Mouse (Mus musculus) limb, embryonic 10.5 days (tissue): ENCODE results near the gene Myh14. TPM values are rescaled to one million over a fixed set of nuclear protein-coding genes. Genes with fewer than 3 reads are reported as not detected.

Experiments used
- DNase-seq: peaks from one replicate; pipeline ENCODE4 v3.0.0-alpha.2; 2017; ENCODE audit warnings: low spot score
- H3K27ac ChIP-seq: fragments of 300-500 bp; sonication (generic); 2 replicates; pipeline ENCODE4 v1.5.1; 2016; ENCODE audit warnings: mild to moderate bottlenecking
- H3K27me3 ChIP-seq: fragments of 300-500 bp; sonication (generic); 2 replicates; pipeline ENCODE4 v1.6.1; 2016; ENCODE audit warnings: low read depth, mild to moderate bottlenecking; ENCODE audit not compliant: poor library complexity, severe bottlenecking
- H3K36me3 ChIP-seq: fragments of 300-500 bp; sonication (generic); 2 replicates; pipeline ENCODE4 v1.6.1; 2016; ENCODE audit warnings: mild to moderate bottlenecking, moderate library complexity
- H3K4me1 ChIP-seq: fragments of 300-500 bp; sonication (generic); 2 replicates; pipeline ENCODE4 v1.6.1; 2016
- H3K4me3 ChIP-seq: fragments of 300-500 bp; sonication (generic); 2 replicates; pipeline ENCODE4 v1.5.1; 2016; ENCODE audit warnings: mild to moderate bottlenecking, moderate library complexity
- H3K9me3 ChIP-seq: fragments of 300-500 bp; sonication (generic); replicated peaks from 2 replicates; pipeline ENCODE4 v1.6.1; 2016; ENCODE audit warnings: mild to moderate bottlenecking
- WGBS: fragments of 180-500 bp; shearing (Covaris S2); methylation state at CpG from one replicate; pipeline ENCODE4 v1.1.7; 2016; 5-methylcytosine and 5-hydroxymethylcytosine counted together
- polyA plus RNA-seq: library from polyadenylated mRNA; unstranded; fragments of >200 nt; fragmentation: Nextera tagmentation; extraction: Ambion mirVana; gene quantifications from 2 replicates; pipeline ENCODE4 v1.2.1, GENCODE M21; 2016

The Myh14 gene
- polyA plus RNA-seq, 1 experiment from 2014 or later = 1.8 TPM

- Histone ChIP-seq H3K4me1 (peaks cover 15% of the 10 kb centered on the region), H3K4me3 (no peak overlapping the region), H3K9me3 (no peaks in the 10 kb centered on the region), H3K27ac (no peak overlapping the region), H3K36me3 (no peaks in the 10 kb centered on the region), H3K27me3 (peaks cover 18% of the 10 kb centered on the region)
- DNase-seq = no peak
- WGBS = 77% methylated on average over 10 of the region's 10 CpGs
These were observed 23.0 kb upstream of the Myh14 start for GRCm38 (mm10) chr7:44693427-44694175.

GRCm38 (mm10) chr7:44689331-44689730 lies 18.7 kb upstream of the Myh14 start:
- 90% methylated on average over 7 of the region's 7 CpGs for WGBS

GRCm38 (mm10) chr7:44688890-44689289 lies 18.2 kb upstream of the Myh14 start:
- Histone ChIP-seq H3K27ac (no peak overlapping the region), H3K4me1 (no peaks in the 10 kb centered on the region), H3K4me3 (no peak overlapping the region), H3K9me3 (no peaks in the 10 kb centered on the region), H3K27me3 (no peaks in the 10 kb centered on the region), H3K36me3 (no peaks in the 10 kb centered on the region)
- 76% methylated on average over 3 of the region's 3 CpGs for WGBS
- no peak for DNase-seq

More at GRCm38 (mm10) chr7:44689331-44689730, 18.7 kb upstream of the Myh14 start:
- H3K9me3 ChIP-seq = no peaks in the 10 kb centered on the region
- H3K4me1 ChIP-seq = no peaks in the 10 kb centered on the region
- H3K27ac ChIP-seq = no peak overlapping the region
- H3K4me3 ChIP-seq = no peak overlapping the region
- H3K36me3 ChIP-seq = no peaks in the 10 kb centered on the region
- H3K27me3 ChIP-seq = no peaks in the 10 kb centered on the region
- DNase-seq = no peak

- Histone ChIP-seq H3K9me3 (no peaks in the 10 kb centered on the region; the same call in 1 of the 2 replicates), H3K36me3 (no peaks in the 10 kb centered on the region), H3K27me3 (no peaks in the 10 kb centered on the region), H3K4me3 (no peak overlapping the region), H3K27ac (no peak overlapping the region), H3K4me1 (no peaks in the 10 kb centered on the region)
- WGBS = 72% methylated on average over 16 of the region's 17 CpGs
- DNase-seq = no peak
These were observed 15.1 kb upstream of the Myh14 start for GRCm38 (mm10) chr7:44685531-44686402.

GRCm38 (mm10) chr7:44683656-44684055 lies 13.0 kb upstream of the Myh14 start:
- Histone ChIP-seq H3K27ac (no peak overlapping the region), H3K4me1 (no peaks in the 10 kb centered on the region), H3K9me3 (no peaks in the 10 kb centered on the region; the same call in 1 of the 2 replicates), H3K27me3 (no peaks in the 10 kb centered on the region), H3K4me3 (no peak overlapping the region), H3K36me3 (no peaks in the 10 kb centered on the region)
- no peak for DNase-seq
- WGBS = 85% methylated on average over 8 of the region's 8 CpGs

- Histone ChIP-seq H3K27ac (no peak overlapping the region), H3K4me1 (no peaks in the 10 kb centered on the region), H3K27me3 (peaks cover 8% of the 10 kb centered on the region; the same call in 1 of the 2 replicates), H3K4me3 (no peak overlapping the region), H3K36me3 (no peaks in the 10 kb centered on the region), H3K9me3 (no peaks in the 10 kb centered on the region; the same call in 1 of the 2 replicates)
- 73% methylated on average over 2 of the region's 2 CpGs for WGBS
- no peak for DNase-seq
These were observed 6.0 kb upstream of the Myh14 start for GRCm38 (mm10) chr7:44676611-44677010.

- Histone ChIP-seq H3K4me1 (peaks cover 3% of the 10 kb centered on the region; the same call in 1 of the 2 replicates), H3K27me3 (peaks cover 12% of the 10 kb centered on the region; the same call in 1 of the 2 replicates), H3K9me3 (no peaks in the 10 kb centered on the region; the same call in 1 of the 2 replicates), H3K27ac (no peak overlapping the region), H3K4me3 (no peak overlapping the region), H3K36me3 (no peaks in the 10 kb centered on the region)
- DNase-seq = no peak
- WGBS = 70% methylated on average over 4 of the region's 4 CpGs
These were observed 5.5 kb upstream of the Myh14 start for GRCm38 (mm10) chr7:44676126-44676525.

- no peak overlapping the region for H3K4me3 ChIP-seq
- H3K36me3 ChIP-seq = no peaks in the 10 kb centered on the region
- no peak overlapping the region for H3K27ac ChIP-seq
- DNase-seq = no peak
- H3K4me1 ChIP-seq = peaks cover 12% of the 10 kb centered on the region
- 90% methylated on average over 6 of the region's 6 CpGs for WGBS
- H3K27me3 ChIP-seq = peaks cover 21% of the 10 kb centered on the region
- no peaks in the 10 kb centered on the region for H3K9me3 ChIP-seq
These were observed 4.5 kb upstream of the Myh14 start for GRCm38 (mm10) chr7:44675171-44675570.

- Histone ChIP-seq H3K27ac (no peak overlapping the region), H3K36me3 (no peaks in the 10 kb centered on the region), H3K4me3 (no peak overlapping the region), H3K4me1 (peaks cover 12% of the 10 kb centered on the region), H3K27me3 (peaks cover 27% of the 10 kb centered on the region), H3K9me3 (no peaks in the 10 kb centered on the region)
- no peak for DNase-seq
- WGBS = 70% methylated on average over 4 of the region's 4 CpGs
These were observed 3.9 kb upstream of the Myh14 start for GRCm38 (mm10) chr7:44674511-44674910.

GRCm38 (mm10) chr7:44672193-44672592 lies 1.6 kb upstream of the Myh14 start:
- no peaks in the 10 kb centered on the region for H3K9me3 ChIP-seq
- H3K27ac ChIP-seq = no peak overlapping the region
- 74% methylated on average over 5 of the region's 5 CpGs for WGBS
- no peak for DNase-seq
- peaks cover 12% of the 10 kb centered on the region for H3K4me1 ChIP-seq
- peaks cover 50% of the 10 kb centered on the region for H3K27me3 ChIP-seq
- no peaks in the 10 kb centered on the region for H3K36me3 ChIP-seq
- H3K4me3 ChIP-seq = no peak overlapping the region

GRCm38 (mm10) chr7:44669103-44669502 lies 1.5 kb downstream of the Myh14 start:
- DNase-seq = no peak
- Histone ChIP-seq H3K4me1 (peaks cover 12% of the 10 kb centered on the region), H3K4me3 (0 out of 2 replicates have a peak overlapping the region, but pooled peaks have one; percentile 7), H3K27ac (no peak overlapping the region), H3K27me3 (peaks cover 56% of the 10 kb centered on the region), H3K9me3 (no peaks in the 10 kb centered on the region), H3K36me3 (no peaks in the 10 kb centered on the region)
- WGBS = 14% methylated on average over 21 of the region's 21 CpGs

- Histone ChIP-seq H3K27me3 (peaks cover 56% of the 10 kb centered on the region), H3K4me3 (no peak overlapping the region), H3K36me3 (no peaks in the 10 kb centered on the region), H3K4me1 (peaks cover 12% of the 10 kb centered on the region), H3K27ac (no peak overlapping the region), H3K9me3 (no peaks in the 10 kb centered on the region)
- WGBS = 67% methylated on average over 13 of the region's 13 CpGs
- no peak for DNase-seq
These were observed 2.5 kb downstream of the Myh14 start for GRCm38 (mm10) chr7:44667996-44668738.
